Mouse (Mus musculus) G1E (cell line): ENCODE results near the gene Scgb2b27.
"Not testable (repeated sequence)": the region's sequence is repeated elsewhere in the genome, so short reads cannot be mapped to it uniquely, and the experiment has no call there.

Experiments
- CTCF ChIP-seq: IDR thresholded peaks from 2 replicates; pipeline ENCODE4 v1.5.1; 2012; ENCODE audit warnings: low read depth, low read length, inconsistent platforms, mixed read lengths
- GATA2 ChIP-seq: IDR thresholded peaks from 2 replicates; pipeline ENCODE4 v1.6.1; 2012; ENCODE audit warnings: low read depth, low read length, inconsistent platforms, borderline replicate concordance
- TAL1 ChIP-seq: conservative IDR thresholded peaks from 2 replicates; pipeline ENCODE4 v1.6.1; 2012; ENCODE audit warnings: low read depth, low read length, inconsistent platforms, mixed read lengths

- not testable (repeated sequence) for TF ChIP-seq CTCF, GATA2, TAL1
Measured at GRCm38 (mm10) chr7:34034579-34034978, 20.8 kb upstream of the Scgb2b27 start.
